Mouse (Mus musculus): ENCODE results near the gene Nrip2. TPM values are rescaled to one million over a fixed set of nuclear protein-coding genes. Genes with fewer than 3 reads are reported as not detected.
"Not testable (repeated sequence)": the region's sequence is repeated elsewhere in the genome, so short reads cannot be mapped to it uniquely, and the experiment has no call there.

The Nrip2 gene
- polyA plus RNA-seq, 1 experiment from 2014 or later, result 2.2 TPM

DNA sequence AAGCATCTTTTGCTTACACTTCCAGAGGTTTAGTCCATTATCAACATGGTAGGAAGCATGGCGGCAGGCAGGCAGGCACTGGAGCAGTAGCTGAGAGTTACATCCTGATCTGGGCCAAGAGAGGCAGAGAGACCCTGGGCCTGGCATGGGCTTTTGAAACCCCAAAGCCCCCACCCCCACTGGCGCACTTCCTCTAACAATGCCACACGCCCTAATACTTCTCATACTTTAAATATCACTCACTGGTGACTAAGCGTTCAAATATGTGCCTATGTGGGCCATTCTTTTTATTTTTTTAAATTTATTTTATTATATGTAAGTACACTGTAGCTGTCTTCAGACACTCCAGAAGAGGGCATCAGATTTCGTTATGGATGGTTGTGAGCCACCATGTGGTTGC is 32.6 kb upstream of the Nrip2 start:
- no peak overlapping the region for H3K4me2 ChIP-seq
- no peak overlapping the region for H3K27ac ChIP-seq (replicated peaks)
- 90% methylated on average over 5 of the region's 5 CpGs for WGBS
- no peak overlapping the region for H3K9ac ChIP-seq
- H3K9me3 ChIP-seq, result no peaks in the 10 kb centered on the region
- no peak overlapping the region for H3K4me3 ChIP-seq
- H3K36me3 ChIP-seq, result peaks cover 63% of the 10 kb centered on the region
- H3K27me3 ChIP-seq (replicated peaks), result no peaks in the 10 kb centered on the region
- ATAC-seq (ENCODE audit: extremely low read depth, insufficient number of reproducible peaks, low FRiP score, low TSS enrichment), result no peak
- H3K4me1 ChIP-seq, result peaks cover 32% of the 10 kb centered on the region

DNA sequence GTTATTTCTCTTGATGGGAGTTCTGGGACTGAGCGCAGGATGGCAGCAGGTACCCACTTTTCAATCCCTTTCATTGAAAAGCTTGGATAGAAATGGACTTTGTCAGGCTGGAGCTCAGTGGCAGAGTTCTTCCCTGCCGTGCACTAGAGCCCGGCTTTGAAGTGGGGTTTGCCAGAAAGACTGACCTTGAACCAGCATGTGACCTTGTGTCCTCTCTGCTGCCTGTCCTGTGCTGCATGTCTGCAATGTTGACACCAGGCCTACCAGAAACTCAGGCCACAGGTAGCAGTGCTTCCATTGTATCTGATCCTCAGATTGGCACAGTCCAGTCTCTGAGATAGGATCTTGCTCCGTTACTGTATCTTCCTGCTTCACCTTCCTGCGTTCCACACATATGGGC is 29.1 kb upstream of the Nrip2 start:
- Histone ChIP-seq H3K9ac (no peak overlapping the region), H3K9me3 (no peaks in the 10 kb centered on the region), H3K4me3 (no peak overlapping the region), H3K27me3 (replicated peaks) (no peaks in the 10 kb centered on the region), H3K27ac (replicated peaks) (no peak overlapping the region), H3K4me1 (peaks cover 15% of the 10 kb centered on the region), H3K4me2 (no peak overlapping the region), H3K36me3 (peaks cover 98% of the 10 kb centered on the region)
- 67% methylated on average over 5 of the region's 5 CpGs for WGBS
- no peak for ATAC-seq (ENCODE audit: extremely low read depth, insufficient number of reproducible peaks, low FRiP score, low TSS enrichment)

DNA sequence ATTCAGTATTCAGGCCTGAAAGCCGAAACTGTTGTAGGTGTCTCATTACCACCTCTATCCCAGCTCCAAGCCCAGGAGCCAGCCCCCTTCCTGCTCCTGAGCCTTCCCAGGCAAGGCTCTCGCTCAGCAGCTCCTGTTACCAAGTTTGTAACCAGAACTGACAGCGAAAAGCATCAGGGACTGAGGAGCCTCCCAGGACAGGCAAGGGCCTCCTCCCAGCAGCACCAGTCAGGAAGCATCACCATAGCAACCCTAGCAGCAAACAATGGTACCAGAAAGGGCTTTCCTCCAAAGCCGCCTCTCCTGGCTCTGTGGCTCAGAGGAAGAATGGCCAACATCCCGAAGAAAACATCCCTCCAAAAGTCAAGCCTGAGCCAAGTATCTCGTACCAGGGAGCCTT is 23.9 kb upstream of the Nrip2 start, which contains the start of the genes Tex52 and Gm44596:
TSS of gene Tex52 (plus strand) at position 265 of the 400 bp plus-strand sequence.
TSS of gene Gm44596 (plus strand) at position 312 of the 400 bp plus-strand sequence.
- Histone ChIP-seq H3K9me3 (no peaks in the 10 kb centered on the region), H3K9ac (no peak within 1 kb of the TSS), H3K27me3 (replicated peaks) (no peaks in the 10 kb centered on the region), H3K4me1 (peaks cover 8% of the 10 kb centered on the region), H3K4me3 (no peak within 1 kb of the TSS), H3K36me3 (peaks cover 69% of the 10 kb centered on the region), H3K27ac (replicated peaks) (no peak within 1 kb of the TSS), H3K4me2 (no peak within 1 kb of the TSS)
- 32% methylated on average over 6 of the region's 6 CpGs for WGBS
- 0 out of 2 replicates have a peak, but pooled peaks have one; percentile 33 for ATAC-seq (ENCODE audit: extremely low read depth, insufficient number of reproducible peaks, low FRiP score, low TSS enrichment)

DNA sequence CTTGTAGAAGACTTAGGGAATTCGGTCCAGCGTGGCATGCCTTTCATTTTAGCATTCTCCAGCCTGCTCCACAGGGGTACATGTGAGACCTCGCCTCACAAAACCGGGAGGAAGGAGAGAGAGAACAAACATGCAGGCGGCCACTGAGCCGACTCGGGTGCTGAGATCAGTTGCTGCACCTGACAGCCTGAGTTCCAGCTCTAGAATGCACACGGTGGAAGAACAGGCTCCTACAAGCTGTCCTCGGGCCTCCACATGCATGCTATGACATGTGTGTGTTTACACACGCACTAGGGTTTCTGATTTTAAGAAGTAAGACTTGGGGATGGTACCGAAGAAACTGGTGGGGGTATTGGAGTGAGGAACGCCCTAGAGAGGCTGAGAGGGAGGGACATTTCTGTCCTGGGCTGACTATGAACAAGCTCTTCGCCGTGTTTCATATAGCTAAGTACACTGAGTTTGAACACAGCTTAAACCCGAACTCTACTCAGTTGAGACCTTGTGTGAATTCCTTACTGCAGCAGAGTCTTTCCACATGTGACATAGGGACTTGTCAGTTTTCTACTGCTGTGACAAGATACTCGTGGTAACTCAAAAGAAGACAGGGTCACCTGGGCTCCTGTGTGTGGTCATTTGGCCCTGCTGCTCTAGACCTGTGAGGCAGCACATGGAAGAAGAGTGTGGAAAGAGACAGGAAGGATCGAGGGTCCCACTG is 22.6 kb upstream of the Nrip2 start:
- H3K4me2 ChIP-seq, result no peak overlapping the region
- WGBS, result 90% methylated on average over 17 of the region's 17 CpGs
- H3K27me3 ChIP-seq (replicated peaks), result no peaks in the 10 kb centered on the region
- H3K4me3 ChIP-seq, result no peak overlapping the region
- no peak for ATAC-seq (ENCODE audit: extremely low read depth, insufficient number of reproducible peaks, low FRiP score, low TSS enrichment)
- H3K36me3 ChIP-seq, result peaks cover 55% of the 10 kb centered on the region
- no peak overlapping the region for H3K9ac ChIP-seq
- H3K9me3 ChIP-seq, result no peaks in the 10 kb centered on the region
- no peak overlapping the region for H3K27ac ChIP-seq (replicated peaks)
- H3K4me1 ChIP-seq, result peaks cover 8% of the 10 kb centered on the region

DNA sequence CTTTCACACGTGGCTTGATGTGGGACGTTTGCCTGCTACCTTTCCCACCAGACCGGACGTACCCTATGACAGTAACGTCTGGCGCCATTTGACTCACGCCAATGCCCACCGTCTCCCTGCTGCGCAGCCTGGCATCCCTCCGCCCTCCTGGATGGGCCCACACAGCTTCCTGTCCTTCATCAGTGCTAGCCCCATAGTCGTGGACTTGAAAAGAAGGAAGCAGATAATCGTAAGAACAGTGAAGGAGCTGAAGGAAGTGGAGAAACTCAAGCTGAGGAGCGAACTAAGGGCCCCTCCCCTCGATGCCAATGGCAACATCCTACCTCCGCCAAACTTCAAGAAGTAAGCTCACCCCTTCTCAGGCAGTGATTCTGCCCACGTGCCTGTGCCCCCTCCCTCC is 19.5 kb upstream of the Nrip2 start:
- Histone ChIP-seq H3K27ac (replicated peaks) (no peak overlapping the region), H3K4me1 (peaks cover 6% of the 10 kb centered on the region), H3K9me3 (no peaks in the 10 kb centered on the region), H3K4me3 (no peak overlapping the region), H3K9ac (no peak overlapping the region), H3K27me3 (replicated peaks) (no peaks in the 10 kb centered on the region), H3K36me3 (peaks cover 24% of the 10 kb centered on the region), H3K4me2 (no peak overlapping the region)
- WGBS, result 78% methylated on average over 16 of the region's 16 CpGs
- ATAC-seq (ENCODE audit: extremely low read depth, insufficient number of reproducible peaks, low FRiP score, low TSS enrichment), result no peak

DNA sequence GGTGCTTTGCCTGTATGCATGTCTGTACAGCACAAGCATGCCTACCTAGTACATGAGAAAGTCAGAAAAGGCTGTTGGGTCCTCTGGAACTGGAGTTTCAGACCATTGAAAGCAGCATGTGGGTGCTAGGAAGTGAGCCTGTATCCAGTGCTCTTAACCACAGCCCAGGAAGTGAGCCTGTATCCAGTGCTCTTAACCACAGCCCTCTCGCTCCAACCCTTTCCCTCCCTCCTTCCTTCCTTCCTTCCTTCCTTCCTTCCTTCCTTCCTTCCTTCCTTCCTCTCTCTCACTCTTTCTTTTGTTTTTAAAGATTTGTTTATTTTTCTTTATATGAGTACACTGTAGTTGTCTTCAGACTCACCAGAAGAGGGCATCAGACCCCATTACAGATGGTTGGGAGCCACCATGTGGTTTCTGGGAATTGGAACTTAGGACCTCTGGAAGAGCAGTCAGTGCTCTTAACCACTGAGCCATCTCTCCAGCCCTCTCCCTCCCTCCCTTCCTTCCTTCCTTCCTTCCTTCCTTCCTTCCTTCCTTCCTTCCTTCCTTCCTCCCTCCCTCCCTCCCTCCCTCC is 18.4 kb upstream of the Nrip2 start:
- not testable (repeated sequence) for H3K27ac ChIP-seq (replicated peaks); ATAC-seq (ENCODE audit: extremely low read depth, insufficient number of reproducible peaks, low FRiP score, low TSS enrichment); H3K4me2 ChIP-seq; H3K9me3 ChIP-seq; H3K27me3 ChIP-seq (replicated peaks); H3K4me3 ChIP-seq; H3K4me1 ChIP-seq; H3K9ac ChIP-seq
- peaks cover 17% of the 10 kb centered on the region for H3K36me3 ChIP-seq
- 43% methylated on average over 1 of the region's 1 CpGs for WGBS

DNA sequence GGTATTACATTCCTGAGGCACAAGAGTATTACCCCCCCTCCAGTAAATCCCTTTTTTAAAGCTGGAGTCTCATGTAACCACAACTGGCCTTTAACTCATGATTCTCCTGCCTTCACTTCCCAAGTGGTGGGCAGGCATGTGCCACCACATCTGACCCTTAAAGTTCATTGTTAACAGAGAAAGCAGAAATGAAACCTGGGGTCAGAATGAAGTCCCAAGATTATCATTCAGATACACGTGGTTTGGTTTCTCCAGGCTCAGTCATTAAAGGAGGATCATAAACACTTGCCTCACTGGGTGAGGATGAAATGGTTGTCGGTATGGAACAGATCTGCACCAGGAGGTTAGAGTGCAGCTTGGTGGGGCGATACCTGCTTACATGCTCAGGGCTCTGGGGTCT is 17.8 kb upstream of the Nrip2 start:
- Histone ChIP-seq H3K9me3 (no peaks in the 10 kb centered on the region), H3K4me2 (no peak overlapping the region), H3K9ac (no peak overlapping the region), H3K27ac (replicated peaks) (no peak overlapping the region), H3K27me3 (replicated peaks) (no peaks in the 10 kb centered on the region), H3K4me1 (no peaks in the 10 kb centered on the region), H3K4me3 (no peak overlapping the region), H3K36me3 (peaks cover 11% of the 10 kb centered on the region)
- 66% methylated on average over 3 of the region's 3 CpGs for WGBS
- no peak for ATAC-seq (ENCODE audit: extremely low read depth, insufficient number of reproducible peaks, low FRiP score, low TSS enrichment)

DNA sequence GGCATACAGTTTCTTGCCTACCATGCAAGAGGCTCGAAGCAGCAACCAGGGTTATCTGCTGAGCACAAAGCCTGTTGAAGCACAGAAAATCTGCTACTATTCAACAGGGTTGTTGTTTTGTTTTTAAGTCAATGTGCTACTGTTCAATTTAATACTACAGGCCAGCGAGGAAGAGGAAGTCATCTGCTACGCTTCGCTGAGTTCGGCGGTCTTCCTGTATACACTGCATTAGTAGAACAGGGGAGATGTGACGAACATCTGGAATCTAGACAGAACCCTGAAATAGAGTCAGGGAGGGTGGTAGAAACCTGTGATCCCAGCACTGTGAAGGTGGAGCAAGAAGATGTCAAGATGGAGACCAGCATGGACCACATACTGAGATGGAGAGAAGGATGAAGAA is 15.3 kb upstream of the Nrip2 start:
- H3K9me3 ChIP-seq, result no peaks in the 10 kb centered on the region
- H3K4me1 ChIP-seq, result no peaks in the 10 kb centered on the region
- H3K27ac ChIP-seq (replicated peaks), result no peak overlapping the region
- ATAC-seq (ENCODE audit: extremely low read depth, insufficient number of reproducible peaks, low FRiP score, low TSS enrichment), result no peak
- H3K9ac ChIP-seq, result no peak overlapping the region
- no peak overlapping the region for H3K4me3 ChIP-seq
- H3K36me3 ChIP-seq, result no peaks in the 10 kb centered on the region
- 80% methylated on average over 7 of the region's 7 CpGs for WGBS
- H3K4me2 ChIP-seq, result no peak overlapping the region
- H3K27me3 ChIP-seq (replicated peaks), result no peaks in the 10 kb centered on the region

DNA sequence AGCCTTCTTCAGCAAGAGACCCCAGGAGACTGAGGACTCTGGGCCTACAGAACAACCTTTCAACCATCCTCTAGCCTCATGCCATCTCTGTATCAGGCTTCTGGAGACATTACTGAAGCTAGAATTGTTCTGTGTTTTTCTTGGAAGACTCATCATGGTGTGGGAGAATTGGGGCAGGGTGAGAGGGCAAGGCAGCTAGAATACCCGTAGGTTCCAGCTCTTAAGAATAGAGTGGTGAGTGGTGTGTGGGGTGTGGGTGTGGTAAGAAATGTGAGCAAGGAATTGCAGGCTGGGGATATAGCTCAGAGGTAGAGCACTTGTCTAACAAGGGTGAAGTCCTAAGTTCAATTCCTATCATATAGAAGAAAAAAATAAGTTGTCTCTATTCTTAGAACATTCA is 14.1 kb upstream of the Nrip2 start:
- no peaks in the 10 kb centered on the region for H3K27me3 ChIP-seq (replicated peaks)
- no peak overlapping the region for H3K27ac ChIP-seq (replicated peaks)
- no peak overlapping the region for H3K9ac ChIP-seq
- ATAC-seq (ENCODE audit: extremely low read depth, insufficient number of reproducible peaks, low FRiP score, low TSS enrichment), result no peak
- H3K9me3 ChIP-seq, result no peaks in the 10 kb centered on the region
- H3K4me3 ChIP-seq, result no peak overlapping the region
- no peaks in the 10 kb centered on the region for H3K36me3 ChIP-seq
- WGBS, result 70% methylated on average over 1 of the region's 1 CpGs
- H3K4me2 ChIP-seq, result no peak overlapping the region
- no peaks in the 10 kb centered on the region for H3K4me1 ChIP-seq

DNA sequence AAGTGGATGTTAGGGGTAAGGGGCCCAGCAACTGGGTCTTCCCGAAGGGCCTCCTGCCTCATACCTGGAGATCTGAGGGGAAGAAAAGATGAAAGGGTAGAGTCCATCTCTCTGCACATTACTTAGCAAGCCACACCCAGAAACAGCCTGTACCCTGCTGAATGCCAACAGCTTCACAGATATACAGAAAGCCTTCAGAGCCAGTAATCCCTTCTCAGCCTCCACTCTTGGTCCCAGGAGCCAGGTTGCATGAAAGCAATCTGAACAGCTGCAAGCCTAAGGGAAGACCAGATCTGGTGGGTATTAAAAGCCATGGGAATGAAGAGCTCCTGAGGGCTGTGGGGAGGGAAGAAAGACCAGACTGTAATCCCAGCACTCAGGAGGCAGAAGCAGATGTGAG is 9.9 kb upstream of the Nrip2 start:
- no peak for ATAC-seq (ENCODE audit: extremely low read depth, insufficient number of reproducible peaks, low FRiP score, low TSS enrichment)
- Histone ChIP-seq H3K36me3 (no peaks in the 10 kb centered on the region), H3K4me1 (no peaks in the 10 kb centered on the region), H3K4me2 (no peak overlapping the region), H3K27ac (replicated peaks) (no peak overlapping the region), H3K4me3 (no peak overlapping the region), H3K27me3 (replicated peaks) (no peaks in the 10 kb centered on the region), H3K9me3 (no peaks in the 10 kb centered on the region), H3K9ac (no peak overlapping the region)
- WGBS, result 82% methylated on average over 1 of the region's 1 CpGs

DNA sequence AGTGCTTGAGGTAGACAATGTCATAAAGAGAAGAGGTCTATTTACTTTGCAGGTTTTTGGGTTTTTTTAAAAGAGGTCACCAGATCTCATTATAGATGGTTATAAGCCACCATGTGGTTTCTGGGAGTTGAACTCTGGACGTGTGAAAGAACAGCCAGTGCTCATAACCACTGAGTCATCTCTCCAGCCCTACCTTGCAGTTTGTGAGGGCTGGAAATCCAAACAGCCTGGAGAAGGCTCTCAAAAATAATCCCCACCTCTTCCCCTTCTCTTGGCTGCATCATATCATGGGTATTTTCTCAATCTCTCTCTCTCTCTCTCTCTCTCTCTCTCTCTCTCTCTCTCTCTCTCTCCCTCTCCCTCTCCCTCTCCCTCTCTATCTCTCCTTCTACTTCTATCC is 8.4 kb upstream of the Nrip2 start:
- H3K4me1 ChIP-seq, result no peaks in the 10 kb centered on the region
- H3K4me2 ChIP-seq, result no peak overlapping the region
- H3K9me3 ChIP-seq, result no peaks in the 10 kb centered on the region
- H3K27me3 ChIP-seq (replicated peaks), result no peaks in the 10 kb centered on the region
- no peak for ATAC-seq (ENCODE audit: extremely low read depth, insufficient number of reproducible peaks, low FRiP score, low TSS enrichment)
- no peak overlapping the region for H3K4me3 ChIP-seq
- no peak overlapping the region for H3K9ac ChIP-seq
- H3K36me3 ChIP-seq, result no peaks in the 10 kb centered on the region
- H3K27ac ChIP-seq (replicated peaks), result no peak overlapping the region
- 43% methylated on average over 1 of the region's 1 CpGs for WGBS
